Mouse (Mus musculus) erythroblast, embryonic 14.5 days (primary cell): ENCODE data around the gene Shank2.

ENCODE experiments used
- GATA1 ChIP-seq: IDR thresholded peaks from 2 replicates; pipeline ENCODE4 v1.6.1; 2012; ENCODE audit warnings: low read length, inconsistent platforms, mixed read lengths
- TAL1 ChIP-seq: IDR thresholded peaks from 3 replicates; pipeline ENCODE4 v1.6.1; 2012; ENCODE audit warnings: low read length, inconsistent platforms, mixed read lengths

DNA sequence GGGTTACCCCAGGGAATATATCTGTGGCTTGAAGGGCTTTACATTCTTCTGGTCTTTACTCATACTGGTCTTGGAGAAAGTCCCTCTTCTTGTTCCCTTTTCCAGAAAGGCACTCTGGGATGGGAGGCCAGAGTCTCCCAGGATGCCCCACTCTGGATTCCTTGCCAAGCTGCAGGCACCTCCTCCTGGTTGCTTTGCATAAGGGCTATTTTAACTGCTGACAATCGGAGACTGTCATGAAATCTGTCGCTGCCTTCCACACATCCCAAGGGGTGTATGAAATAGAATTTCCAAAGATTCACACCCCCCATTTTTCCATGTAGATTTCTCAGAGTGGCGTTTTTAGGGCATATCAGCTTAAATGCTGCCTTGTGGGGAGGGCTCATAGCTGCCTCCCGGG lies 249.1 kb downstream of the Shank2 start:
- TF ChIP-seq TAL1 (no peak), GATA1 (no peak)
